Mouse (Mus musculus): Measurements from ENCODE around the gene Fbxw5. TPM values are rescaled to one million over a fixed set of nuclear protein-coding genes. Genes with fewer than 3 reads are reported as not detected.
A peak's percentile ranks its signal among the peaks of the same experiment; 100 is the strongest.

Gene Fbxw5
- total and polyA plus RNA-seq, 3 experiments, result 29.2 to 65.6 TPM; not detected in 1

- TF ChIP-seq POLR2A (IDR thresholded peaks at IDR 0.05; ENCODE audit: control insufficient read depth in 1 of 2, insufficient read depth in 1 of 2, low read depth in 1 of 2, low read length in 2 of 2, poor library complexity in 1 of 2) (peak; percentile 73 to 94; a peak in 2 of 4 replicates), NRF1 (IDR thresholded peaks at IDR 0.05; ENCODE audit: insufficient read depth, low read depth, low read length, poor library complexity, severe bottlenecking) (peak; percentile 85), BHLHE40 (IDR thresholded peaks at IDR 0.05; ENCODE audit: borderline replicate concordance, low read depth, low read length) (no peak), MAFK (IDR thresholded peaks at IDR 0.05; ENCODE audit: borderline replicate concordance, low read depth, low read length) (no peak)
These were observed at the start of gene Fbxw5 (continued) for GRCm38 (mm10) chr2:25500576-25501405.

- no peaks in the 10 kb centered on the region; a peak in 1 of 4 replicates for H3K36me3 ChIP-seq (ENCODE audit: control insufficient read depth in 1 of 2, insufficient read depth in 2 of 2, low read length in 2 of 2)
- H3K4me1 ChIP-seq (ENCODE audit: control insufficient read depth in 1 of 2, insufficient read depth in 2 of 2, low read length in 2 of 2), result no peaks in the 10 kb centered on the region
- no peak for TF ChIP-seq USF2 (IDR thresholded peaks at IDR 0.05; ENCODE audit: borderline replicate concordance in 1 of 2, insufficient read depth in 1 of 2, low read depth in 1 of 2, low read length in 2 of 2)
- no peak for TF ChIP-seq SMC3 (IDR thresholded peaks at IDR 0.05; ENCODE audit: low read depth, low read length)
- TF ChIP-seq E2F4 (IDR thresholded peaks at IDR 0.05; ENCODE audit: borderline replicate concordance, low read depth, low read length), result no peak
- TF ChIP-seq JUND (IDR thresholded peaks at IDR 0.05; ENCODE audit: low read depth, low read length), result no peak
- TF ChIP-seq MYC (IDR thresholded peaks at IDR 0.05; ENCODE audit: low read depth, low read length), result no peak
- no peak for TF ChIP-seq ELF1 (IDR thresholded peaks at IDR 0.05; ENCODE audit: low read depth, low read length)
- no peak overlapping the region for H3K4me3 ChIP-seq (ENCODE audit: control insufficient read depth in 1 of 2, insufficient read depth in 1 of 2, low read depth in 2 of 2, low read length in 2 of 2)
- DNase-seq (ENCODE audit: low read depth, low spot score), result no peak
- no peaks in the 10 kb centered on the region for H3K79me2 ChIP-seq (ENCODE audit: control insufficient read depth, insufficient read depth, low read length, poor library complexity)
- H3K9me3 ChIP-seq (replicated peaks; ENCODE audit: insufficient read depth, low read length), result no peaks in the 10 kb centered on the region
- no peak overlapping the region for H3K27ac ChIP-seq (ENCODE audit: control insufficient read depth, low read depth, low read length)
- no peaks in the 10 kb centered on the region for H3K27me3 ChIP-seq (ENCODE audit: control insufficient read depth in 1 of 2, insufficient read depth in 2 of 2, low read length in 2 of 2)
- H3K9ac ChIP-seq (ENCODE audit: control insufficient read depth, low read depth, low read length, poor library complexity, severe bottlenecking), result no peak overlapping the region
These were observed 49.5 kb upstream of the Fbxw5 start for GRCm38 (mm10) chr2:25450853-25451647.

- no peaks in the 10 kb centered on the region for H3K4me1 ChIP-seq (ENCODE audit: control insufficient read depth in 1 of 2, insufficient read depth in 2 of 2, low read length in 2 of 2)
- H3K27ac ChIP-seq (ENCODE audit: control insufficient read depth, low read depth, low read length), result no peak overlapping the region
- no peaks in the 10 kb centered on the region for H3K36me3 ChIP-seq (ENCODE audit: control insufficient read depth in 1 of 2, insufficient read depth in 2 of 2, low read length in 2 of 2)
- no peak for TF ChIP-seq NRF1 (IDR thresholded peaks at IDR 0.05; ENCODE audit: insufficient read depth, low read depth, low read length, poor library complexity, severe bottlenecking)
- no peak for TF ChIP-seq BHLHE40 (IDR thresholded peaks at IDR 0.05; ENCODE audit: borderline replicate concordance, low read depth, low read length)
- no peak for TF ChIP-seq ZNF384 (IDR thresholded peaks at IDR 0.05; ENCODE audit: low read depth, low read length)
- no peak for TF ChIP-seq HCFC1 (IDR thresholded peaks at IDR 0.05; ENCODE audit: low read depth, low read length)
- DNase-seq (ENCODE audit: low read depth, low spot score), result no peak
- H3K27me3 ChIP-seq (ENCODE audit: control insufficient read depth in 1 of 2, insufficient read depth in 2 of 2, low read length in 2 of 2), result no peaks in the 10 kb centered on the region
- H3K9me3 ChIP-seq (replicated peaks; ENCODE audit: insufficient read depth, low read length), result no peaks in the 10 kb centered on the region
- no peaks in the 10 kb centered on the region for H3K79me2 ChIP-seq (ENCODE audit: control insufficient read depth, insufficient read depth, low read length, poor library complexity)
- no peak overlapping the region for H3K4me3 ChIP-seq (ENCODE audit: control insufficient read depth in 1 of 2, insufficient read depth in 1 of 2, low read depth in 2 of 2, low read length in 2 of 2)
- H3K9ac ChIP-seq (ENCODE audit: control insufficient read depth, low read depth, low read length, poor library complexity, severe bottlenecking), result no peak overlapping the region
These were observed 47.6 kb upstream of the Fbxw5 start for GRCm38 (mm10) chr2:25452951-25453350.
